Mouse (Mus musculus) common myeloid progenitor, adult 5-6 weeks (primary cell): Measurements from ENCODE around the gene Frmd5. TPM values are rescaled to one million over a fixed set of nuclear protein-coding genes. Genes with fewer than 3 reads are reported as not detected.
A peak's percentile ranks its signal among the peaks of the same experiment; 100 is the strongest.

Experiments
- ATAC-seq: replicated peaks from 2 replicates; pipeline ENCODE4 v1.8.0; 2016; ENCODE audit warnings: low read depth, mild to moderate bottlenecking, moderate TSS enrichment, inconsistent platforms; ENCODE audit not compliant: poor library complexity, severe bottlenecking
- total RNA-seq: library from RNA; stranded (forward); fragments of 200-1000, 187-1606 nt; gene quantifications from 2 replicates; pipeline ENCODE4 v1.2.3, GENCODE M21; 2017

Gene Frmd5
- total RNA-seq, 1 experiment from 2014 or later, result not detected

DNA sequence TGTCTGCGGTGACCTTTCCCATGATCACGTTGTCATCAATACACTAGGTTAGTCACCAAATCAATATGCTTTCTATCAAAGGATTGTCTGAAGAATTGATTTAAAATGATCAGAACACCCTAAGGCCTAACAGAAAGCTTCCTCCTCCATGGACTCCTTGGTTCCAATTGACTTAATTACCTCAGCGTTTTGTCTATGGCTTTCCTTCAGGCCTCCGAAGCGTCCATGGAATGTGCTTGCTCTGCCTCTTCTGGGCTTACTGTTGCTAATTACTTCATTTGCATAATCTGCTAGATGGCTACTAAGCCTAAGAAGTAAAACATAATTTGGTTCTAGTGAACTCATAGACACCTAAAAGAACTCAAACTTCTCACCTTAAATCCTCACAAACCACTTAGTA, 42.0 kb downstream of the Frmd5 start:
- no peak for ATAC-seq

DNA sequence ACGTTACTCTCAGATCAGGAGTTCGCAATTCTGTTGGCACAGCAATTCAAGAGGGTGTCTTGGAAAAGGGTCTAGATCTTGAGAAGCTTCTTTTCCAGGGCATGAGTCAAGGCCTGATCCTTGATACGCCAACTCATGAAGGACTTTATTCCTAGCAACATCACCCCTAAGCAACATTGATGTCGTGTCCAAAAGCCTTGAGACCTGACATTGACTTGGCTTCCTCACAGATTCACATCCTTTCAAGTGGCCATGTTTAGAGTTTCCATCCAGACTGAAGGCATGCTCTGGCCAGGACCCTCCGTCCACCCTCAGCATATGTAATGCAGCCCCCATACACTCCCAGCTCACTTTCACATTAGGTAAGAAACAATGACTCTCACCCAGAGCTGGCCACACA, 45.0 kb downstream of the Frmd5 start:
- no peak for ATAC-seq

DNA sequence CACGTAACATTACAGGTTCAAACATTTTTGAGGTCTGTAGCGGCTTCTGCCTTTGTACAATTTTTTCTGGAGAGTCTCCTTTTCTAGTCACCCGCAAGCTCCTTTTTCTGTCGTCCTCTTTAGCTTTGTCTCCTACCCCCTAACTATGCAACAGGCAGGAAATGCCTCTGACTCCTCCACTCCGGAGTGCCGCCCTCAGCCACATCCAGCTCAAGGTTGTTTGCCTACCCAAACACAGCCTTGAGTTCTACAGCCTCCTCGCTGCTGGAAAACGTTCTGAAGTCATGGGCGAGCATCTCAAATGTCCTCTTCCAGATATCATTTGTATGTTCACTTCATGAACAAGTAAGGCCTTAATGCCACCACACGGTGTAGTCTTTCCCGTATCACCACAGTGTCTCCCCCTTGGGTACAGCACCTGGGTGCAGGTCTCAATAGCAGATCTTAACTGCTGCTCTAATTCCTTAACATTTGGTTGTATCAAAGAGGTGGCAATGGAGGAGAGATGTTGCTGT, 45.5 kb downstream of the Frmd5 start:
- ATAC-seq, result no peak

DNA sequence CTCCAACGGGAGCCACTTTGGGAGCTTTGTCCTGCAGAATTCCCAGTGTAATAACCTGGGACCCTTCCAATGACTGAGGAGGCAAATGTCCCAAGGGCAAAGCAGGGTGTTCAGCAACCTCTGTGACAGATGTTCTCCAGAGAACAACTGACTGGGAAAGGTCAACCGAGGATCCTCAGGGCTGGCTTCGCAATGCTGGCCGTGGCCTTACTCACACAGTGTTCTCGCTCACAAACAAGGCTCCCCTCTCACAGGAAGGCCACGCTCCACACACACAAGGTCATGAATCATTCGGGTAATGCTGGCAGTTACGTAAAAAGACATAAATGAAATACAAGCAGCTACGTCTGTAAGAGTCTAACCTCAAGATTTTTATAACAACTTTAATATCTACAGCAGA, 46.2 kb downstream of the Frmd5 start:
- ATAC-seq, result no peak

DNA sequence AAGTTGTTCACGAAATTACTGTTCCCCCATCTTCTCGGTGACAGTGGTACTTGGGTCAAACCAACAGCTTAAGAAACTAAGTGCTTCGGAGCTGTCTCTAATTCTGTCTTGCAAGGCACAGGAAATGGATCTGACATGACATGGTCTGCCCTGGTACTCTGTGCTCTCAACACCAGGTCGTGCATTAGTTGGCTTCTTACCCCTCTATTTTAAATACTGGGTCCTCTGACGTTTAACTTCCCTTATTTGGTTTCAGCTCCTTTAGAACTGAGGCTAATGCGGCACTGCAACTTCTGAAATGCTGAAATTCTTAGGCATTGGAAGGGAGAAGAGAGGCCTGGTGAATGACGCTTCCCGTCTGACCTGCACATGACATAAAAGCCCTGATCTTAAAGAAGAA, 48.6 kb downstream of the Frmd5 start:
- ATAC-seq, result peak; percentile 56

DNA sequence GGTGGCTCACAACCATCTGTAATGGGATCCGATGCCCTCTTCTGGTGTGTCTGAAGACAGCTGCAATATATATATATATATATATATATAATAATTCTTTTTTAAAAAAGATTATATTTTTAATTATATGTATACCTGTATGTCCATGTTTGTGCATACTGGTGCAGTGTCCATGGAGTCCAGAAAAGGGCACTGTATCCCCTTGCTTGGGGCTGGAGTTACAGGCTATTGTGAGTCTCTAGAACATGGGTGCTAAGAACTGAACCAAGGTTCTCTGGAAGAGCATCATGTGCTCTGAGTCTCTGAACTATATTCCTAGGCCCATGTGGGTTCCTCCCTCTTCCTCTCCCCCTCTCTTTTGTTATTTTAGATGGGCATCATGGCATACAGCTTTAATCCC, 50.6 kb downstream of the Frmd5 start:
- ATAC-seq, result no peak

DNA sequence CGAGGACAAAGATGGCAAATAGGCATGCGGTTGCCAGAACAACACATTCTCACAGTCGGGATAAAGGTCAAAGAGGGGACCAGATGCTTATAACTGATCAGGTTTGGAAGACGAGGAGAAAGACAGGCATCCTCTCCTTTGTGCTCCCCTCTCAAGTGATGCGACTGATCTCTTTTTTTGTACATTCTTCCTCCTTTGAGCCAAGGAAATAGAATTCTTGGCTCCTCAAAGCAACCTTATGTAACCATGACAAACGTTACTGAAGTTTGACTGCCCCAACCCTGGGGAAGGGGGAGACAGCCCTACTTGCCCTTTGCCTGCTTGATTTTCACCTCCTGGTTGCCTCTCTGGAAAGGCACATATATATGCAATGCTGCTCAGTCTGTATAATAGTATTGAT, 51.8 kb downstream of the Frmd5 start:
- no peak for ATAC-seq

DNA sequence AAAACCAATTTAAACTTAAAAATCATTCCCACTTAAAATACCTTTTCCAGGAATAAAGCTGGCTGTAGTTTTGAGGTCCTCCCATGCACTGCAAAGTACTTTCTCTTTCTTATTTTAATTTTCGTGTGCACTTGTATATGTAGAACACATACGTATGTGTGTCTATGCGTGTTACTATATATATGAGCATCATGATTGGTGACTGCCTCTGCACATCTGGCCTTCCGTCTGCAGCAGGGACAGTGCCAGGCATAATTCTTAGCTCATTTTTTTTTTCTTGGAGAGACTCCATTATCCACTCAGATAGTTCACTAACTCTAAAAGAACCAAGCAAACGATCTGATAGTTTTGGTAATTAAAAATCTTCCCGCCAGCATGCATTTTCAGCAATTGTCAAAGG, 56.8 kb downstream of the Frmd5 start:
- no peak for ATAC-seq

DNA sequence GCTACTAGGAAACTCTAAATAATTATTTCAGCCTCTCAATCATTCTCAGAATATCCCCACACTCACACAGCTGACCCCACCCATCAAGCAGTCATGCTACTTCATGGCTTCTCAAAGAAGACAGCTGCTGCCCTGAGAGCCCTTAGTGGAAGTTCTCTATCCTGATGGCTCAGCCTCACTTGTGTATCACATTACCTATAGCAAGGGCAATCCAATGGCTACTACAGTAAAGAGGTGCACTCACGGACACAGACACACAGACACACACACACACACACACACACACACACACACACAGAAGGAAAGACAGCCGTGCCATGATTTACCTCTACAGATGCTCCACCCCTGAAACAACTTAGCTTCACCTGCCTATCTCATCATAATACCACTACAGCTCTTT, 65.7 kb downstream of the Frmd5 start:
- no peak for ATAC-seq

DNA sequence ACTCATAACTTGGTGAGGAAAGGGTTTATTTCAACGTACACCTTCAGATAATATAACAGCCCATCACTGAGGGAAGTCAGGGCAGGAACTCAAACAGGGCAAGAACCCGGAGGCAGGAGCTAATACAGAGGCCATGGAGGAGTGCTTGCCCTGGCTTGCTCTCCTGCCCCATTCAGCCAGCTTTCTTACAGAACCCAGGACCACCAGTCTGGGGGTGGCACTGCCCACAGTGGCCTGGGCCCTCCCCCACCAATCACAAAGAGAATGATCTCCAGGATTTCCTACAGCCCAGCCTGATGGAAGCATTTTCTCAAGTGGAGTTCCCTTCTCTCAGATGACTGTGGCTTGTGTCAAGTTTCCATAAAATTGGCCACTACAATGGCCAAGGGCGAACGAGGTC, 67.5 kb downstream of the Frmd5 start:
- ATAC-seq, result no peak

DNA sequence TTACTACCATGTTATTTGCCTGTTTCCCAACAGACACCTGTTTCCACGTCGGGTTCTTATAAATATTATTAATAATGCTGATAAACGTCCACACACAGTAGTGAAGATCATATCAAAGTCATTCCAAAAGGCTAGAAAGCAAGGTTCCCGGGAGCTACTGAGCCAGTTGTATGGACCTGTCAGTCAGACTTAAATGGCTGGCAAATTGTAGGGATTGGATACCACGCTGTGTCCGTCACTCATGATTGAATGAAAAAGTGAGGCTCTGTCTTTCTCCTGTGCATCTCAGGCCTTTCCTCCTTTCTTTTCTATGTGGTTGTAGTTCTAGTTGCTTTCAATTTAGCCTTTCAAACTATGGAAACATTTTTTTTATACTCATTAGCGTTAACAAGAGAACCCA, 73.5 kb downstream of the Frmd5 start:
- ATAC-seq, result no peak

DNA sequence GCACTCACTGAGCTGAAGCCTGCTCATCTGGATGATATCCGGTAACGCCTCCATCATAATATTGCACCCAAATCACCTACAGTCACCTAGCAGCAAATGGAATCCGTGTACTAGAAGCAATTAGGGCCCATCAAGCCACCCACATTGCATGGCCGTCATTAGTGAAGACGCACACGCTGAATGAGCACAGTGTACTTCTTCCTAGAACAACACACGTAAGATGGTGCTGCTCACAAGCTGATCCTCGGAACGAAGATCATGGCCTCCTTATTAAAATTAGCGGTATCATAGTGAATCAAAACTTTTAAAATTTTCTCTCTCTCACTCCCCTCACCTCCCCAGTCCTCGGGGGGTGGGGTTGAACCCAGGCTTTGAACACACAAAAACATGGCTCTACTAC, 76.4 kb downstream of the Frmd5 start:
- no peak for ATAC-seq

DNA sequence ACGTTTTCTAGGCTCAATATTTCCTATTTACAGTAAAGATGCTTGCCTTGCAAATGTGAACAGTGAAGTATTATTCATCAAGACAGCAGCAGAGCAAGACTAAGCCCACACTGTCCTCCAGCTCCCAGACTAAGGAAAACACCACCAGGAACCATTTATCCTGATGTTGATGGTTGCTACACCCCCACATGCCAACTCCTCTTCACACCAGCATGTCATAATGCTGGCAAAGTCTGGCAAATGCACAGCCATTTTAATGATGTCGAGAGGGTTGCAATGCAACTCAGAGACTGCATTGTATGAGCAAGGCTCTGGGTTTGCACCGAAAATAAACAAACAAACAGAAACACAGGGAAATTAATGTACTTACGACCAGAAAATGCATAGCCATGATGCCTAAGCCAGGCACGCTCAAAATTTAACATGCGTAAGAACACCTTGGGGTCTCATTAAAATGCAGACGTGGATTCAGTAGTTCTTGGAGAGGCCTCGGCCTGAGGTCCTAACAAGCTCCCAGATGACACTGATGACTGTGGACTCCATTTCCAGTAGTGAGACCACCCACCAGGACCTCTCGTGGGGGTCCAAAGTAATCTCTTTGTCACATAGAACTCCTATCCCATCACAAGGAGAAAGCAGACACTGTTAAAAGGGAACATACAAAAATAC, 77.8 kb downstream of the Frmd5 start:
- ATAC-seq, result no peak

DNA sequence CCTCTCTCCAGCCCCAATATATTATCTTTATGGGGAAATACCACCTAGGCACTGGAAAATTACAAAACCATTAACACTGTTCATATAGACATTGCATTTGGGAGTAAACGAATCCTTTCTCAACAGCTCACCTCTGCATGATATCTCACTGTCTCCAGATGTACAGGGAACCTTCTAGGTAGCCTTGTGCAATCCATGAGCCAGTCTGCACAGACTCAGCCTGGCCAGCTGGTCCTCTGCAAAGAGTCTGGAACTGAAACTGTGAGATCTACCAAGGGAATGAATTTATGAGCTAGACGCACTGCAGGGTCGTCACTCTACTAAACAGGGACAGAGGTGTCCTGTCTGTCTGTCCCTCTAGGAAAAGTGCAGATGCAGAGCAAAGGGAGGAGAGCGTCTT, 82.0 kb downstream of the Frmd5 start:
- ATAC-seq, result no peak

DNA sequence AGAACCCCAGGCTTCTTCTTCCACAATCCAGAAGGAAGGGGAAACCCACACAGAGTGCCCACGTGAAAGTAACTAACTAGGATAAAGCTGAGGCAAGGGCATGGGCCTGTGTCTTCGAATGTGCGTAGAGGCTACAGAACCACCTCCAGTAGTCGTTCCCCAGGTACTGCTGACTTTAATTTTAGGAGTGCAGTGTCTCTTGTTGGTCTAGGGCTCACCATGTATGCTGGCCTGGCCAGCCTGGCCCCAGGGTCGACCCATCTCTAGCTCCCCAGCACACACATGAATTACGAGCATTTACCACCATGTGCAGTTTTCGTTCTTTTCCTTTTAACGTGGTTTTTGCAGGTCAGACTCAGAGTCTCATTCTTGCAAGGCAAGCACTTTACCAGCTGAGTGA, 83.1 kb downstream of the Frmd5 start:
- ATAC-seq, result no peak

DNA sequence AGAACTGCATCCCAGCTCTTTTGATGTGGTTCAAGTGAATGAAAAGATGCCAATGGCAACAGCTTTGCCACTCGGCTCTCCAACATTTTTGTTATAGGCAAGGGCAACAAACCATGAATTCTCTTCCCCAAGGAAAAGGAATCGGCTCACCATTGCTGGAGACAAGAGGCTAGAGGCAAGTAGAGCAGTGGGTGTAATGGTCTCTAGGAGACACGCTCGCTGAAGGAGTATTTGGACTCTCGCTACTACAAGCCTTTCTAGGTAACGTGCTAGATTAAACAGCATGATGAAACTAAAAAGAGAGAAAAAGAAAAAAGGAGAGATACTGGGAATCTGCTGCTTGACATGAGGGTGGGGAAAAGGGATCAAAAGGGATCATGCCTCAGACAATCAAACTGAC, 87.9 kb downstream of the Frmd5 start:
- ATAC-seq, result no peak

DNA sequence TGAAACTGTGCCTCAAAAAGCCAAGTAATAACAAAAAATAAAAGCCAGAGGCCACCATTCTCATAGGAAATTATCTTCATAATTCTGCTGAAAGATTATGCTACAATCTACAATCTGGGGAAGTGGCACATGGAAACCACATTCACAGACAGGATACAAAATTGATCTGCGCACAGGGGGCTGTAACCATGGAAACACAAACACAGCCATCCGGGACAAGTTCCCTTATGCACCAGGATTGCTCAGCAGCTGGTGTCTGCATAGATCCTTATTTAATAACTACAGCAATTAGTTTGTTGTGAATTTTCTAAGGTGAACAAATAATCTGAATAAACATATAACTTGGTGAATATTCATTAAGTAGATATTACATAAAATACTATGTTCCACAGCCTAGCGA, 89.8 kb downstream of the Frmd5 start:
- peak; percentile 85 for ATAC-seq

DNA sequence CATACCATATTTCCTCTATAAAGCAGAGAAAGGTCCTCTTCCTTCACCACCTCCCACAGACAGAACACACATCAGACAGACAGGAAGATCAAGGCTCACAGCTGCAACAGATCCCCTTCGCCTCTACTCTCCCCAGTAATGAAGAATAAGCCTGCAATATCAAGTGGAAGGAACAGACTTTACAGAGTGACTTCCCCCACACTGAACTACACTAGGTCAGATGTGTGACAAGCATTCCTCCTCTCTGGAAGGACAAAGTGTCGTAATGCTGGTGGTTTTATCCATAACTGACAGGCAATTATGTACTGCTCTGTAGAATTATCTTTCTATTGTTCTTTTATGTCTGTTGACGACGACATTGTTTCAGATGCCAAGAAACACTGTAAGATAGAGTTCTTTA, 93.3 kb downstream of the Frmd5 start:
- no peak for ATAC-seq

DNA sequence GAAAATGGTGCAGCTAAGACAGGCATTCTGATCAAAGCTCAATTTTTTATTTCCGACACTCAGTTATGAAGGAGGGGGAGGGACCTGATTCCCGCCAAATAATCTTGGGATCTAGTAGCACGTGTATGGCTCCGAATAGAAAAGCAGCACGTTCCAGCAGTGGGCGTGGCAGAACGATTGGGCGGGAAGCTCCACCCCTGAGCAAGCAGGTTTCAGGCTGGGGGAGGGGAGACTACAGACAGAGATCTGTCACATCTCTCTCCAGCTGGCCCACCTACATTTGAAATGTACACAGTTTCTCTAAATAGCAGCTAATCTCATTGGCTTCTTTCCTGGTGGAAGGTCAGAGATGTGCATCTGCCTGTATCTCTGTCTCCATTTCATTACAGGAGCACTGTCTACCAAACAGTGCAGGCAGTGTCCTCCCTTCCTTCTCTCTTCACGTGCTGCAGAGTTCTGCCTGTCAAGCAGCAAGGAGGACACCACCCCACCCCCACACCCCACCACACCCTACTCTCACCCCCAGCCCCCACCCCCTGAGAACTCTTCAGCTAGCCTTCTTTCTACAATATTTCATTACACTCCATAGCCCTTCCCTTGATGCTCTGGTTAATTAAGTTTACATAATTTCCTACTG, 95.0 kb downstream of the Frmd5 start:
- no peak for ATAC-seq

DNA sequence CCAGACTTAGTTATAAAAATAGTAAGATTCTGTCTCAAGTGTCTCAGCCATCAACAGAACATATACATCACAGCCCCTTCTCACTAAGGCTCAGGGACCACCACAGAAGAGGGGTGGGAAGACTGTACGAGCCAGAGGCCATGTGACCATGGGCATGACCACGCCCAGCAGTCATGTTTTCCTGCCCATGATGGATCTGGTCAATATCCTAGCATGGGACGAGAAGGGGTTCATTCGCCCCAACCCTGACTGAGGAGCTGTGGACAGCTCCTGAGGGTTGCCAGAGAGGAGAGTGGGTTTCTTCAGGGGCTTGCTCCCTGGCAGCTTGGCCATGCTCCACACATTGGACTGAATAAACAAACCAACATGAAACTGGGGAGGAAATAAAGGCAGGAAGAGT, 97.8 kb downstream of the Frmd5 start:
- ATAC-seq, result no peak

DNA sequence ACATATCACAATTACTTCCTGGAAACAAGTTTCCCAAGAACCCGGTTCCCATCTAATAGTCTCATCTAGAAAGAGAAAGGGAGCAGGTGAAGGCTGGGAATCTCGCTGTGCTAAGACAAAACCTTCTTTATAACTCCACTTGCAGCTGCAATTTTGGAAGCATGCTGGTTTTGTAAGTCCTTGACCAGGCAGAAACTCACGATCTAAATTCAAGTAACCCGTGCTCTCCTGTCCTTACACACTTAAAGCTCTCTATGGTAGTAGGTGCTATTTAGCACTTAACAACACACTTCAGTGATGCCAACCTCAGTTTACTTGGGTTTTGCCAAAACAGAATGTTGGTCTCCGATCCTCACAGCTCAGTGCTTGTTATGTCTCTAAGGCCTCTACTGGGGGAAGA, 99.4 kb downstream of the Frmd5 start:
- no peak for ATAC-seq

DNA sequence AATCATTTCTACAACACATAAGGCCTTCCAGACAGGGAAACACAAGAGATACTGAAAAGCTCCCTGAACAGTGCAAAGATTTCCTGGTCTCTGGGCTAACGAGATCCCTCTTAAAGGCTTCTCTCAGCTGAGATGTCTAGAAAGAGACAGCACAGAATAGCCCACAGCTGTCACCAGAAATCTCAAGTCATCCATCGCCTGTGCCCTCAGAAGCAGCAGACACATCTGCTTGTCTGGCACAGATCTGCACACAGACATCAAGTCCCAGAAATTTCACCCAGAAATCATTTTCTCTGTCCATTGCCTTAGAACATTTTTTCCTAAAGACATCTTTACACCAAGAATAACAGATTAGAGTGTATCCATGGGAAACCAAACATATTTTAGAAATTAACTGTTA, 101.1 kb downstream of the Frmd5 start:
- ATAC-seq, result no peak
